Comparison of ENCODE assay signal across 9 mouse cellular contexts in genomic region chr9:37636335-37636734, GRCm38 (mm10). TPM values are rescaled to one million over a fixed set of nuclear protein-coding genes. Genes with fewer than 3 reads are reported as not detected.
DNase-seq lines count a peak whose midpoint lies in the region; ATAC-seq and TF ChIP-seq lines count a peak whose summit lies in the region.
"Had no signal": no experiment of that assay in that cellular context is flagged by ENCODE, and none has a peak within 500 bp of the region (broad histone marks: within the 10 kb centered on the region; RNA-seq: fewer than 3 reads in every experiment).

No protein-coding gene starts in this region.

- ATAC-seq in hindbrain, embryonic 16.5 days: no peak
- no peak for ATAC-seq in embryonic facial prominence, embryonic 11.5 days (replicated peaks; ENCODE audit: insufficient number of reproducible peaks, low FRiP score, low TSS enrichment, low read depth)

- H3K36me3 ChIP-seq in hindbrain, embryonic 10.5 days: no peaks in the 10 kb centered on the region
- H3K36me3 ChIP-seq in hindbrain, embryonic 16.5 days (ENCODE audit: control insufficient read depth, insufficient read depth, low read length): no peaks in the 10 kb centered on the region
- no peaks in the 10 kb centered on the region for H3K36me3 ChIP-seq in embryonic facial prominence, embryonic 11.5 days (replicated peaks; ENCODE audit: control insufficient read depth, insufficient read depth, low read depth, low read length)
- peaks cover 18% of the 10 kb centered on the region for H3K36me3 ChIP-seq in small intestine, adult 2 months (ENCODE audit: control insufficient read depth, insufficient read depth, low read length)

- TF ChIP-seq POLR2A in small intestine, adult 2 months (IDR thresholded peaks at IDR 0.05; ENCODE audit: low read depth, low read length): no peak

- H3K4me2 ChIP-seq in hindbrain, embryonic 16.5 days (ENCODE audit: low read length): no peak overlapping the region
- H3K4me2 ChIP-seq in embryonic facial prominence, embryonic 11.5 days (ENCODE audit: low read depth, low read length): no peak overlapping the region

- peaks cover 3% of the 10 kb centered on the region; the same call in 1 of the 2 replicates for H3K27me3 ChIP-seq in hindbrain, embryonic 10.5 days (ENCODE audit: insufficient read depth, poor library complexity, severe bottlenecking)
- no peaks in the 10 kb centered on the region for H3K27me3 ChIP-seq in hindbrain, embryonic 16.5 days (replicated peaks; ENCODE audit: control insufficient read depth, insufficient read depth, low read length)
- H3K27me3 ChIP-seq in embryonic facial prominence, embryonic 11.5 days (ENCODE audit: control insufficient read depth, insufficient read depth, low read length): no peaks in the 10 kb centered on the region
- H3K27me3 ChIP-seq in small intestine, adult 2 months (ENCODE audit: control insufficient read depth, insufficient read depth, low read length): no peaks in the 10 kb centered on the region

- no peaks in the 10 kb centered on the region for H3K4me1 ChIP-seq in hindbrain, embryonic 10.5 days (replicated peaks)
- no peaks in the 10 kb centered on the region for H3K4me1 ChIP-seq in hindbrain, embryonic 16.5 days (ENCODE audit: control insufficient read depth, insufficient read depth, low read depth, low read length)
- H3K4me1 ChIP-seq in embryonic facial prominence, embryonic 11.5 days (ENCODE audit: control insufficient read depth, insufficient read depth, low read length): no peaks in the 10 kb centered on the region
- H3K4me1 ChIP-seq in small intestine, adult 2 months (ENCODE audit: control insufficient read depth, insufficient read depth, insufficient read length, low read length): no peaks in the 10 kb centered on the region

- DNase-seq in hindbrain, embryonic 10.5 days (ENCODE audit: low spot score): peak; percentile 51
- DNase-seq in CD4-positive helper T cell, adult 2 months (ENCODE audit: low read depth, low spot score): peak; percentile 36
- DNase-seq in adrenal gland, postnatal 14 days: peak; percentile 77
- DNase-seq in embryonic facial prominence, embryonic 11.5 days (ENCODE audit: low spot score): peak; percentile 66
- DNase-seq in kidney, adult 9 months: peak; percentile 54
- DNase-seq in lung, postnatal 10 days: peak; percentile 66

- no peak overlapping the region for H3K27ac ChIP-seq in hindbrain, embryonic 10.5 days
- H3K27ac ChIP-seq in hindbrain, embryonic 16.5 days (ENCODE audit: low read depth, low read length): no peak overlapping the region
- no peak overlapping the region for H3K27ac ChIP-seq in embryonic facial prominence, embryonic 11.5 days (replicated peaks; ENCODE audit: low read depth, low read length)
- no peak overlapping the region for H3K27ac ChIP-seq in small intestine, adult 2 months (ENCODE audit: insufficient read depth, low read depth, low read length)

- peak; percentile 70; the same call in 1 of the 2 replicates for TF ChIP-seq CTCF in small intestine, adult 2 months (IDR thresholded peaks at IDR 0.05; ENCODE audit: extremely low read depth, insufficient read length, insufficient replicate concordance, low read depth, low read length)

- 22% methylated on average over 7 of the region's 7 CpGs for WGBS in hindbrain, embryonic 10.5 days
- 11% methylated on average over 7 of the region's 7 CpGs for WGBS in hindbrain, embryonic 16.5 days
- WGBS in embryonic facial prominence, embryonic 11.5 days: 21% methylated on average over 7 of the region's 7 CpGs
- 20% methylated on average over 7 of the region's 7 CpGs for WGBS in small intestine, adult 2 months

- H3K9me3 ChIP-seq in hindbrain, embryonic 10.5 days: no peaks in the 10 kb centered on the region
- H3K9me3 ChIP-seq in hindbrain, embryonic 16.5 days (ENCODE audit: control insufficient read depth, low read length): no peaks in the 10 kb centered on the region
- H3K9me3 ChIP-seq in embryonic facial prominence, embryonic 11.5 days (replicated peaks; ENCODE audit: control insufficient read depth, low read length): no peaks in the 10 kb centered on the region

- no peak overlapping the region for H3K9ac ChIP-seq in hindbrain, embryonic 16.5 days (ENCODE audit: low read depth, low read length)
- H3K9ac ChIP-seq in embryonic facial prominence, embryonic 11.5 days (replicated peaks; ENCODE audit: low read length): no peak overlapping the region

- no peak overlapping the region for H3K4me3 ChIP-seq in hindbrain, embryonic 10.5 days
- H3K4me3 ChIP-seq in hindbrain, embryonic 16.5 days (ENCODE audit: low read length): no peak overlapping the region
- no peak overlapping the region for H3K4me3 ChIP-seq in embryonic facial prominence, embryonic 11.5 days (ENCODE audit: low read depth, low read length)
- no peak overlapping the region for H3K4me3 ChIP-seq in small intestine, adult 2 months (ENCODE audit: low read depth, low read length)

RNA-seq across cellular contexts. Expression of gene Tbrg1, which starts 20.8 kb away (rescaled TPM):
- 132 and 144 TPM in 2 replicates for polyA plus RNA-seq in hindbrain, embryonic 10.5 days (2016; fragmentation: Nextera tagmentation; extraction: Ambion mirVana)
- polyA plus RNA-seq in hindbrain, embryonic 16.5 days (2015; fragmentation: Nextera tagmentation; extraction: Ambion mirVana): 87.1 and 89.2 TPM in 2 replicates
- 86.0 and 99.4 TPM in 2 replicates for total RNA-seq in adrenal gland, postnatal 14 days (2021)
- polyA plus RNA-seq in embryonic facial prominence, embryonic 11.5 days (2014; fragmentation: Nextera tagmentation; extraction: Ambion mirVana): 137 and 149 TPM in 2 replicates
- 22.4 and 45.1 TPM in 2 replicates for polyA plus RNA-seq in small intestine, adult 2 months (2012; rRNA removed)

RNA-seq across cellular contexts. Expression of gene Spa17, which starts 22.8 kb away (rescaled TPM):
- 12.1 and 22.2 TPM in 2 replicates for polyA plus RNA-seq in hindbrain, embryonic 10.5 days (2016; fragmentation: Nextera tagmentation; extraction: Ambion mirVana)
- polyA plus RNA-seq in hindbrain, embryonic 16.5 days (2015; fragmentation: Nextera tagmentation; extraction: Ambion mirVana): 7.6 and 9.6 TPM in 2 replicates
- 4.9 and 5.0 TPM in 2 replicates for total RNA-seq in adrenal gland, postnatal 14 days (2021)
- 10.7 and 11.0 TPM in 2 replicates for polyA plus RNA-seq in embryonic facial prominence, embryonic 11.5 days (2014; fragmentation: Nextera tagmentation; extraction: Ambion mirVana)
- 0.39 and 0.42 TPM in 2 replicates for polyA plus RNA-seq in small intestine, adult 2 months (2012; rRNA removed)

RNA-seq across cellular contexts. Expression of gene Panx3, which starts 32.7 kb away (rescaled TPM):
- 0.07 and 0.17 TPM in 2 replicates for polyA plus RNA-seq in hindbrain, embryonic 10.5 days (2016; fragmentation: Nextera tagmentation; extraction: Ambion mirVana)
- polyA plus RNA-seq in hindbrain, embryonic 16.5 days (2015; fragmentation: Nextera tagmentation; extraction: Ambion mirVana): 0.15 and 0.51 TPM in 2 replicates
- 0.19 TPM in 2 replicates for total RNA-seq in adrenal gland, postnatal 14 days (2021)
- polyA plus RNA-seq in embryonic facial prominence, embryonic 11.5 days (2014; fragmentation: Nextera tagmentation; extraction: Ambion mirVana): 0.08 and 0.56 TPM in 2 replicates
- not detected in 2 replicates for polyA plus RNA-seq in small intestine, adult 2 months (2012; rRNA removed)
- polyA plus RNA-seq: large intestine, adult 2 months had no signal
